Mouse (Mus musculus): ENCODE measurements around the gene 4930433I11Rik.
"Not testable (repeated sequence)": the region's sequence is repeated elsewhere in the genome, so short reads cannot be mapped to it uniquely, and the experiment has no call there.

4930433I11Rik gene

DNA sequence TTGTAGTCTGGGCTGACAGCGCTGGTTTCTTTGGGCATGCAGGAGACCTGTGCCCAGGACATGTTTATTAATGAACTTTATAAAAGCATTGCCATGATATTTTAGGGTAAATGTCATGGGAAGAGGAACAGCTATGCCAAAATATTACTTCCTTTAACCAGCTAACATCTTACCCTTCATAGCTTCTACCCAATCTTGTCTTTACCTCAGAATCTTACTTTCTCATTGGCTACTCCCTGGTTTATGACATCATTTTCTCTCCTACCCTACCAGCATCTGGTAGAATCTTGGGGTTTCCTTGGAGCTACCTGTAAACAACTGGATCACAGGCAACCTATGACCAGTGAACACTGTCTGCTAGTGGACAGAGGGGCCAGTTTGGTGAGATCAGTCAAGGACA is at the start of gene 4930433I11Rik:
Gene 4930433I11Rik, plus strand, starts transcription at position 301 of the 400 bp plus-strand sequence.
- DNase-seq: no peak

DNA sequence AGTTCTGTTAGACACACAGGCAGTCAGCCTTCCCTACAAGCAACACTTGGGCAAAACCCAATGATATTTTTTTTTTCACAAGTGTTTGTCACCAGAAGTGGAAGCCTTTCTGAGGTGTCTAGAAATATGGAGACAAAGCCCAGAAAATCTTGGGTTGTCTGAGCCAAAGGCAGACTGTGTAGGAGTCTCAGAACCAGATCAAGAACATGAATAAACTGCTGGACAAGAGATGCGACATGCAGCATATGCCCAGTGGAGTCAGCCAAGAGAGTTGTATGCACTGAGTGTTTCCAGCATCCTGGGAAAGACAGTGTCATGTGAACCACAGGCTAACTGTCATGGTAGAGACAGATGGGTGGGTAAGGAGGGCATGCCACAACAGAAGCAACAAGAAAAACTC is 48.0 kb upstream of the 4930433I11Rik start:
- no peak for DNase-seq

DNA sequence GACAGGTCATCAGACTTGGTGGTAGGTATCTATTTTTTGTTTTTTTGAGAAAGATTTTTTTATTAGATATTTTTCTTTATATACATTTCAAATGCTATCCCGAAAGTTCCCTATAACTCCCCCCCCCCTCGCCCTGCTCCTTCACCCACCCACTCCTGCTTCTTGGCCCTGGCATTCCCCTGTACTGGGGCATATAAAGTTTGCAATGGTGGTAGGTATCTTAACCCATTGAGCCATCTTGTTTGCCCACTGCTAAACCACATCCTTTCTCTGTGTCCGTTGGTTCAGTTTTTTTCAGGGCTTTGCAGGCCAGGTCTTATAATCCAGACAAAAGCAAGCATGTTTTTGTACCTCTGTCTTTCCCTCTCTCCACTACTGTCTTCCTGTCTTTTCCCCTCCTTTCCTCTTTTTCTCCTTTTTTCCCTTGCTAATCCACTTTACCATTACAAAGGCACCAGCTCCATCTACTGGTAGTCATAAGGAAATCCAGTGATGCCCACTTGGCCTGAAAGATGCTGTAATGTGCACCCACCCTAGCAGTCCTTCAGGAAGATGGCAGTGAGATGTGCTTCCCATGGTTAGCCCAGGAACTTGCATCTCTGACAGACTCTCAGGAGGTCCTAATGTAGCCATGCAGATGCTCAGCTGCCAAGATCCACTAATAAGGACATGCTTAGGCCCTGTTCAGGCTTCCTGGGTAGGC is 45.0 kb upstream of the 4930433I11Rik start:
- DNase-seq: no peak

DNA sequence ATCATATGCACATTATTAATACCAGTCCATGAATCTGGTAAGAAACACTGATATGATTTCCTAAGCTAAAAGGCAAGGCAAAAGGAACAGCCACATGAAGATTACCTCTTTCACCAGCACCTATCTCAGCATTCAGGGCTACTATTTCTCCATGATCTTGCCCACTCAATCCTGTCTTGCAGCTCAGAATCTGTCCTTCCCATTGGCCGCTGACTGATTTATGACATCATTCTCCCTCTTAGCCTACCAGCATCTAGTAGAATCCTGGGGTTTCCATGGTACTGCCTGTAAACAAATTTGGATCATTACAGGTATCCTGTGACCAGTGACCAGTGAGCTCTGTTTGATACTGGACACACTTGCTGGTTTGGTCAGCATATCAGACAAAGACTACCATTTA is 45.1 kb downstream of the 4930433I11Rik start, which contains the start of gene Gm4884:
Gene Gm4884, plus strand, starts transcription at position 301 of the 400 bp plus-strand sequence.
- not testable (repeated sequence) for DNase-seq

DNA sequence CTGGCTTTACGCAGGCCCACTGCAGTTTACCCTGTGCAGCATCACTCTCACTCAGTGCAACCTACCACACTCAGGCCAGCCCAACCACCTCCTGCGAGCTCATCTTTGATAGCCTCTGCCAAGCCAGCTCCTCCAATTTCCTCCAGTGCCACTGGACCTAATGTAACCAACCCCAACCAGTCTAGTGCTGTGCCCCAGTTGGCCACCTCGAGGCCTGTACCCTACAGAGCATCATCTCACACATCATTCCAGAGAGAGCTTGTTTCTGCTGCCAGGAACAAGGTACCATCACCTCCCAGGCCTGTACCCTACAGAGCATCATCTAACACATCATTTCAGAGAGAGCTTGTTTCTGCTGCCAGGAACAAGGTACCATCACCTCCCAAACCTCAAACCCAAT is 56.7 kb downstream of the 4930433I11Rik start:
- not testable (repeated sequence) for DNase-seq
